Mouse (Mus musculus): ENCODE data around the gene Wdr61. TPM values are rescaled to one million over a fixed set of nuclear protein-coding genes. Genes with fewer than 3 reads are reported as not detected.
A peak's percentile ranks its signal among the peaks of the same experiment; 100 is the strongest.
"Not testable (repeated sequence)": the region's sequence is repeated elsewhere in the genome, so short reads cannot be mapped to it uniquely, and the experiment has no call there.

Wdr61 gene
- polyA plus RNA-seq, 1 experiment from 2014 or later: 148 TPM

GRCm38 (mm10) chr9:54698318-54699086 is 35.8 kb downstream of the Wdr61 start, which contains the start of gene Dnaja4:
TSS of gene Dnaja4 (plus strand) at chr9:54698873.
- WGBS: 59% methylated on average over 17 of the region's 17 CpGs
- ATAC-seq (ENCODE audit: borderline replicate concordance, extremely low read depth, low FRiP score, low TSS enrichment): peak; percentile 57; the same call in 1 of the 2 replicates

GRCm38 (mm10) chr9:54691241-54691805 is 43.0 kb downstream of the Wdr61 start:
- not testable (repeated sequence) for H3K27me3 ChIP-seq, H3K9ac ChIP-seq, H3K4me1 ChIP-seq, H3K9me3 ChIP-seq, H3K36me3 ChIP-seq, H3K27ac ChIP-seq
- Histone ChIP-seq H3K4me2 (peak overlapping the region; percentile 59), H3K4me3 (peak overlapping the region; percentile 31)
- ATAC-seq (ENCODE audit: borderline replicate concordance, extremely low read depth, low FRiP score, low TSS enrichment): 0 out of 2 replicates have a peak, but pooled peaks have one; percentile 39
- WGBS: 5% methylated on average over 31 of the region's 31 CpGs

More at GRCm38 (mm10) chr9:54698318-54699086, 35.8 kb downstream of the Wdr61 start, which contains the start of gene Dnaja4:
- peaks cover 21% of the 10 kb centered on the region for H3K27me3 ChIP-seq
- H3K27ac ChIP-seq: no peak within 1 kb of the TSS
- no peaks in the 10 kb centered on the region for H3K36me3 ChIP-seq
- H3K4me1 ChIP-seq: peaks cover 22% of the 10 kb centered on the region; the same call in 1 of the 2 replicates
- H3K9ac ChIP-seq: peak within 1 kb of the TSS; percentile 54
- H3K4me3 ChIP-seq: peak within 1 kb of the TSS; percentile 77
- H3K9me3 ChIP-seq: no peaks in the 10 kb centered on the region
- H3K4me2 ChIP-seq: peak within 1 kb of the TSS; percentile 97

- not testable (repeated sequence) for H3K4me3 ChIP-seq; H3K36me3 ChIP-seq; H3K9me3 ChIP-seq; H3K27ac ChIP-seq; H3K9ac ChIP-seq; ATAC-seq (ENCODE audit: borderline replicate concordance, extremely low read depth, low FRiP score, low TSS enrichment); H3K27me3 ChIP-seq; H3K4me2 ChIP-seq; H3K4me1 ChIP-seq
- WGBS: 89% methylated on average over 2 of the region's 2 CpGs
These were observed 43.6 kb downstream of the Wdr61 start for GRCm38 (mm10) chr9:54690697-54691096.

GRCm38 (mm10) chr9:54689446-54689845 is 44.9 kb downstream of the Wdr61 start:
- H3K4me1 ChIP-seq: no peaks in the 10 kb centered on the region
- H3K9ac ChIP-seq: no peak overlapping the region
- no peak overlapping the region for H3K4me3 ChIP-seq
- H3K9me3 ChIP-seq: no peaks in the 10 kb centered on the region
- no peak overlapping the region for H3K4me2 ChIP-seq
- H3K27me3 ChIP-seq: no peaks in the 10 kb centered on the region; the same call in none of the 2 replicates
- no peak overlapping the region for H3K27ac ChIP-seq
- H3K36me3 ChIP-seq: no peaks in the 10 kb centered on the region
- WGBS: 68% methylated on average over 8 of the region's 8 CpGs
- no peak for ATAC-seq (ENCODE audit: borderline replicate concordance, extremely low read depth, low FRiP score, low TSS enrichment)

GRCm38 (mm10) chr9:54687246-54688236 is 46.8 kb downstream of the Wdr61 start:
- no peak for ATAC-seq (ENCODE audit: borderline replicate concordance, extremely low read depth, low FRiP score, low TSS enrichment)
- Histone ChIP-seq H3K27me3 (no peaks in the 10 kb centered on the region; the same call in 1 of the 2 replicates), H3K9me3 (no peaks in the 10 kb centered on the region), H3K27ac (no peak overlapping the region), H3K4me1 (no peaks in the 10 kb centered on the region), H3K36me3 (no peaks in the 10 kb centered on the region), H3K9ac (no peak overlapping the region), H3K4me2 (no peak overlapping the region), H3K4me3 (no peak overlapping the region)
- WGBS: 46% methylated on average over 14 of the region's 14 CpGs

GRCm38 (mm10) chr9:54683814-54684605 is 50.3 kb downstream of the Wdr61 start:
- WGBS: 61% methylated on average over 7 of the region's 7 CpGs

GRCm38 (mm10) chr9:54682846-54683245 is 51.5 kb downstream of the Wdr61 start:
- no peaks in the 10 kb centered on the region for H3K27me3 ChIP-seq

More at GRCm38 (mm10) chr9:54683814-54684605, 50.3 kb downstream of the Wdr61 start:
- Histone ChIP-seq H3K9ac (no peak overlapping the region), H3K4me2 (no peak overlapping the region), H3K27me3 (no peaks in the 10 kb centered on the region), H3K36me3 (no peaks in the 10 kb centered on the region), H3K27ac (no peak overlapping the region), H3K4me3 (no peak overlapping the region), H3K4me1 (no peaks in the 10 kb centered on the region), H3K9me3 (no peaks in the 10 kb centered on the region)
- ATAC-seq (ENCODE audit: borderline replicate concordance, extremely low read depth, low FRiP score, low TSS enrichment): no peak

GRCm38 (mm10) chr9:54676531-54676986 is 57.8 kb downstream of the Wdr61 start:
- ATAC-seq (ENCODE audit: borderline replicate concordance, extremely low read depth, low FRiP score, low TSS enrichment): no peak

More at GRCm38 (mm10) chr9:54682846-54683245, 51.5 kb downstream of the Wdr61 start:
- no peak for ATAC-seq (ENCODE audit: borderline replicate concordance, extremely low read depth, low FRiP score, low TSS enrichment)
- Histone ChIP-seq H3K4me2 (no peak overlapping the region), H3K4me1 (no peaks in the 10 kb centered on the region), H3K4me3 (no peak overlapping the region), H3K9ac (no peak overlapping the region), H3K27ac (no peak overlapping the region), H3K9me3 (no peaks in the 10 kb centered on the region), H3K36me3 (no peaks in the 10 kb centered on the region)
- WGBS: 39% methylated on average over 2 of the region's 4 CpGs

GRCm38 (mm10) chr9:54673887-54674286 is 60.4 kb downstream of the Wdr61 start:
- H3K4me1 ChIP-seq: 0 out of 2 replicates have a peak, but pooled peaks cover 4% of the 10 kb centered on the region
- no peak overlapping the region for H3K4me3 ChIP-seq
- H3K36me3 ChIP-seq: no peaks in the 10 kb centered on the region
- H3K9ac ChIP-seq: no peak overlapping the region
- H3K9me3 ChIP-seq: no peaks in the 10 kb centered on the region
- H3K4me2 ChIP-seq: no peak overlapping the region
- no peak; the same call in 1 of the 2 replicates for ATAC-seq (ENCODE audit: borderline replicate concordance, extremely low read depth, low FRiP score, low TSS enrichment)
- H3K27ac ChIP-seq: no peak overlapping the region
- 73% methylated on average over 13 of the region's 13 CpGs for WGBS
- H3K27me3 ChIP-seq: no peaks in the 10 kb centered on the region

More at GRCm38 (mm10) chr9:54676531-54676986, 57.8 kb downstream of the Wdr61 start:
- Histone ChIP-seq H3K36me3 (no peaks in the 10 kb centered on the region), H3K27me3 (no peaks in the 10 kb centered on the region), H3K4me1 (0 out of 2 replicates have a peak, but pooled peaks cover 4% of the 10 kb centered on the region), H3K9ac (no peak overlapping the region; the same call in 1 of the 2 replicates), H3K9me3 (no peaks in the 10 kb centered on the region), H3K4me2 (peak overlapping the region; percentile 61), H3K27ac (no peak overlapping the region), H3K4me3 (peak overlapping the region; percentile 29)
- WGBS: 1% methylated on average over 14 of the region's 14 CpGs

- no peak overlapping the region for H3K27ac ChIP-seq
- H3K27me3 ChIP-seq: no peaks in the 10 kb centered on the region
- 75% methylated on average over 3 of the region's 3 CpGs for WGBS
- H3K4me1 ChIP-seq: 0 out of 2 replicates have a peak, but pooled peaks cover 4% of the 10 kb centered on the region
- H3K9ac ChIP-seq: no peak overlapping the region
- no peak overlapping the region for H3K4me2 ChIP-seq
- H3K36me3 ChIP-seq: no peaks in the 10 kb centered on the region
- no peak for ATAC-seq (ENCODE audit: borderline replicate concordance, extremely low read depth, low FRiP score, low TSS enrichment)
- no peak overlapping the region for H3K4me3 ChIP-seq
- no peaks in the 10 kb centered on the region for H3K9me3 ChIP-seq
These were observed 62.4 kb downstream of the Wdr61 start for GRCm38 (mm10) chr9:54671962-54672361.

Measured in lung, embryonic 15.5 days (tissue).